Mouse (Mus musculus) lung, postnatal 0 days (tissue): Measurements from ENCODE around the gene Slc24a2. TPM values are rescaled to one million over a fixed set of nuclear protein-coding genes. Genes with fewer than 3 reads are reported as not detected.

ENCODE experiments used
- ATAC-seq: fragments of 200-750 bp; cut with Nextera tagmentation; 2 replicates; pipeline ENCODE4 v1.8.0; 2017; ENCODE audit warnings: moderate library complexity
- DNase-seq: peaks from one replicate; pipeline ENCODE4 v3.0.0-alpha.2; 2016; ENCODE audit warnings: low spot score
- H3K27ac ChIP-seq: fragments of 300-500 bp; sonication (generic); 2 replicates; pipeline ENCODE4 v1.5.1; 2014; ENCODE audit warnings: antibody characterized with exemption, mild to moderate bottlenecking, low read length, mixed read lengths
- H3K27me3 ChIP-seq: fragments of 300-500 bp; sonication (generic); replicated peaks from 2 replicates; pipeline ENCODE4 v1.6.1; 2014; ENCODE audit warnings: low read length, mixed read lengths; ENCODE audit not compliant: insufficient read depth
- H3K36me3 ChIP-seq: fragments of 300-500 bp; sonication (generic); 2 replicates; pipeline ENCODE4 v1.6.1; 2014; ENCODE audit warnings: low read length, mixed read lengths; ENCODE audit not compliant: insufficient read depth
- H3K4me1 ChIP-seq: fragments of 300-500 bp; sonication (generic); 2 replicates; pipeline ENCODE4 v1.6.1; 2014; ENCODE audit warnings: antibody characterized with exemption, low read depth, low read length, mixed read lengths; ENCODE audit not compliant: insufficient read depth
- H3K4me2 ChIP-seq: fragments of 300-500 bp; sonication (generic); replicated peaks from 2 replicates; pipeline ENCODE4 v1.6.1; 2014; ENCODE audit warnings: low read depth, mild to moderate bottlenecking, low read length, moderate library complexity, mixed read lengths
- H3K4me3 ChIP-seq: fragments of 300-500 bp; sonication (generic); 2 replicates; pipeline ENCODE4 v1.5.1; 2014; ENCODE audit warnings: low read depth, low read length
- H3K9ac ChIP-seq: fragments of 300-500 bp; sonication (generic); replicated peaks from 2 replicates; pipeline ENCODE4 v1.6.1; 2014; ENCODE audit warnings: low read depth, mild to moderate bottlenecking
- H3K9me3 ChIP-seq: fragments of 300-500 bp; sonication (generic); 2 replicates; pipeline ENCODE4 v1.6.1; 2016; ENCODE audit warnings: low read length, mixed read lengths
- CTCF ChIP-seq: IDR thresholded peaks from 2 replicates; pipeline ENCODE4 v1.5.1; 2016; ENCODE audit warnings: antibody characterized with exemption, mild to moderate bottlenecking
- EP300 ChIP-seq: IDR thresholded peaks from 2 replicates; pipeline ENCODE4 v1.6.1; 2016; ENCODE audit warnings: antibody characterized with exemption, mild to moderate bottlenecking, control low read depth
- WGBS: fragments of 180-500 bp; shearing (Covaris S2); extraction: QIAGEN DNeasy Blood & Tissue Kit; methylation state at CpG from one replicate; pipeline ENCODE4 v1.1.7; 2014; 5-methylcytosine and 5-hydroxymethylcytosine counted together
- polyA plus RNA-seq: library from polyadenylated mRNA; unstranded; fragments of >200 nt; fragmentation: Nextera tagmentation; extraction: Ambion mirVana; gene quantifications from 2 replicates; pipeline ENCODE4 v1.2.1, GENCODE M21; 2015

Slc24a2 gene
- polyA plus RNA-seq, 1 experiment from 2014 or later, result 0.01 TPM

DNA sequence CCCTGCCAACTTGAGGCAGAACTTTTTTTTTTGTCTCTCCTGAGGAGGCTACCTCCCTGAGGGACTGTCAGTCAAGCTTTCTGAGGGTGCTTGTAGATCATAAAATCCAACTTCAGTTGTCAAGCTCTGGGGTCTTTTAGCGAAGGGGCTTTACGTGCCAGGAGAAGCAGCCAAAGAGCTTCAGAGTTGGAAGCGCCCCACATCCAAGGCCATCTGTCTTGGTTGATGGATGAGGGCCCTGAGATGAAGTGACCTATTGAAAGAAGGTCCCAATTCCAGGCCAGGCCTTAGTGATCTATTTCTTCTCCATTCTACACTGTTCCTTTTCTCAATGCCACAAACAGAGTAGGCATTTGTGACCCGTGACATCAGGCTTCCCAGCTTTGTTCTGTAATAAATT is 214.5 kb downstream of the Slc24a2 start:
- WGBS, result 67% methylated on average over 4 of the region's 4 CpGs
- Histone ChIP-seq H3K9ac (no peak overlapping the region), H3K9me3 (no peaks in the 10 kb centered on the region), H3K36me3 (no peaks in the 10 kb centered on the region), H3K4me2 (no peak overlapping the region), H3K4me1 (no peaks in the 10 kb centered on the region), H3K27ac (no peak overlapping the region), H3K4me3 (no peak overlapping the region), H3K27me3 (no peaks in the 10 kb centered on the region)
- TF ChIP-seq CTCF (no peak), EP300 (no peak)
- DNase-seq (no peak), ATAC-seq (no peak)

DNA sequence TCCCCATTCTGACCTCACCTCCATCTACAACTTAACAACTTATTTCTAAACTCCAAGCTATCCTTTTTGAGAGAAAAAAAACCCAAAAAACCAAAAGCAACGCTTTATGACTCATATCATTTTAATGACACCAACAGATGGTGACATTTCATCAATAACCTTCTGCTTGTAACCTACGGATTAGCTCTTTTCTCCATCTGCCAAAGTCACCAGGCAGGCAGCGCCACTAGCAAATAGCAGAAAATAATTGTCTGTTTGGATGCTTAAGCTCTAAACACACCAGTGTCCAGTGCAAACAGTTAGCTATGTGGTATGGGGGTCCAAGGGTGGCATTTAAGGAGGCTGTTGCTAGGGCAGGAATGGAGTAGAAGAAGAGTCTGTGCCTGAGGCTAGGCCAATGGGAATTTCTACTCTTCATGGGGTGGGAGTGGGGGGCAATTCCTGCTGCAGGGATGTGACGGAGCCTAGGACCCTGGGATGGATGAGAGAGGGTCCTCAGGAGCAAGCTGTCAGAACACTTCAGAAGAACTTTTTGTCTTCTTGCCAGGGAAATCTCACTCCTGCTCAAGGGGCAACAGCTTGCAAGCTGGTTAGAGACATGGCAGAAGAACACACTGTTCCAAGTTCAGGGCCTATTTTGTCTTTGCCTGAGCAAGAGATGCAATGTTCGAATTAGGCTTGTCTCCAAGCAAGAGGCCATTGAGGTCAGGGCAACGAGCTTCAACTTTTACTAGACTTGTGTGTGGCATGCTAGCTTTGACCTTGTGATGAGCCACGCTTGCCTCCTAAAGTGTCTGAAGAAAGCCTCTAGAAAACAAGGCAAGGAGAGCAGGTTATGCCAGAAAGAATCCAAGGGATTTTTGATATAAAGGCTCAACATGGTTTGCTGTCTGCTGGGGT is 216.3 kb downstream of the Slc24a2 start:
- no peak overlapping the region for H3K27ac ChIP-seq
- DNase-seq, result no peak
- H3K4me2 ChIP-seq, result no peak overlapping the region
- WGBS, result 76% methylated on average over 7 of the region's 7 CpGs
- ATAC-seq, result no peak
- TF ChIP-seq EP300, result no peak
- TF ChIP-seq CTCF, result no peak
- H3K27me3 ChIP-seq, result no peaks in the 10 kb centered on the region
- no peaks in the 10 kb centered on the region for H3K9me3 ChIP-seq
- no peak overlapping the region for H3K9ac ChIP-seq
- H3K36me3 ChIP-seq, result no peaks in the 10 kb centered on the region
- H3K4me1 ChIP-seq, result no peaks in the 10 kb centered on the region
- H3K4me3 ChIP-seq, result no peak overlapping the region

DNA sequence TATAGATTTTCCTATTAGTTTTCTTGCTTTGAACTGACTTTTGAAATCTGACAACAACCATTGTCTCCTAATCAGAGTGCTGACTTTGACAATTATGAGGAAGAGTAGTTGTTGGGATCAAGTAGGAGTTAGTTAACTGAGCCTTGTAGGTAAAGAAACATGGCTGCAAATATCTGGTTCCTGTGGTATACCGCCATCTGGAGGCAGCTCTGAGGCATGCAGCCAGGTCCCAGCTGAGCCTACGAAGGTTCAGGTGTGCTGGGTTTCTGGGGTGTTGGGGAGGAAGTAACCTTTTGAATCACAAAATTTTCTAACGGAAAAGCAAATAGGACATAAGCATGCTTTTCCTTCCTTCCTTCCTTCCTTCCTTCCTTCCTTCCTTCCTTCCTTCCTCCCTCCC is 237.8 kb downstream of the Slc24a2 start:
- ATAC-seq (no peak), DNase-seq (no peak)
- Histone ChIP-seq H3K36me3 (no peaks in the 10 kb centered on the region), H3K9ac (no peak overlapping the region), H3K27ac (no peak overlapping the region), H3K9me3 (no peaks in the 10 kb centered on the region), H3K4me3 (no peak overlapping the region), H3K27me3 (no peaks in the 10 kb centered on the region), H3K4me1 (no peaks in the 10 kb centered on the region), H3K4me2 (no peak overlapping the region)
- WGBS, result 61% methylated on average over 3 of the region's 3 CpGs
- no peak for TF ChIP-seq EP300
- peak; percentile 43 for TF ChIP-seq CTCF

DNA sequence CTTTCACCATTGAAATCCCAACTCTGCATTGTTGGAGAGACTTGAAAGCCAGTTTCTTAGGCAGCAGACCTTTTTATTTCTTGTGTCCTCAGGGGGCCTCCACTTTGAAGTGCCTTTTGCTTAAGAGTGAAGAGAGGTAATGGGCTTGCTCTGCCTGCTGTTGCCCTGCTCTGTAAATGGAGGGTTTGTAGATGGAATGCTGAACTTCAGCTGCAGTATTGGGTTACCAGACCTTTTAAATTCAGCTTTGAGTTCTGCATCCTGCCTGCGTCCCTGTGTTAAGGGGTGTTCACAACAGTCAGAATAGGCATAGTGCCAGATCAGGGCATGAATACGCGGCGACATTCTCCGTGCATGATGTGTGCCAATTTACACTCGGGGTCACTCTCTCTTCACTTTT is 241.0 kb downstream of the Slc24a2 start:
- TF ChIP-seq EP300 (no peak), CTCF (no peak)
- ATAC-seq (no peak), DNase-seq (no peak)
- Histone ChIP-seq H3K4me1 (no peaks in the 10 kb centered on the region), H3K27me3 (no peaks in the 10 kb centered on the region), H3K9me3 (no peaks in the 10 kb centered on the region), H3K27ac (no peak overlapping the region), H3K36me3 (no peaks in the 10 kb centered on the region), H3K4me2 (no peak overlapping the region), H3K4me3 (no peak overlapping the region), H3K9ac (no peak overlapping the region)
- WGBS, result 58% methylated on average over 6 of the region's 6 CpGs

DNA sequence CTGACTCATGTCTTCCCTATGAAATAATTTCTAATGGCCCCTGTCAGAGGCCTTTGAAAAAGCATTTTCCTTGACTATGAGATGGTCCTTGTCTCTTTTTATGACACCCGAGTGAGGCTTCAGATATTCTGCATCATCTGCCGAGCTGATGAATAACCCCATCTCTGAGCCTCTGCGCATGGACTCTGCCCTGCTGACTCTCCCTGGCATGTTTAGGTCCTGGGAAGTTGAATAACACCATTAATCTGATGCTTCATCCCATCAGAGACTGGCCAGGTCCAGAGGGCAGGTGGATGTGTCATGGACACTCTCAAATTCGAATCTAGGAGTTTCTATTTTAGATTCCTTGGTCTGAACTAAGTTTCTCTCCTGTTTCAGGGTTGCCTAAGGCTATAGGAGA is 242.4 kb downstream of the Slc24a2 start:
- no peak overlapping the region for H3K4me3 ChIP-seq
- H3K27ac ChIP-seq, result no peak overlapping the region
- TF ChIP-seq CTCF, result no peak
- TF ChIP-seq EP300, result no peak
- H3K27me3 ChIP-seq, result no peaks in the 10 kb centered on the region
- ATAC-seq (no peak), DNase-seq (no peak)
- no peaks in the 10 kb centered on the region for H3K4me1 ChIP-seq
- WGBS, result 77% methylated on average over 4 of the region's 4 CpGs
- no peak overlapping the region for H3K9ac ChIP-seq
- no peak overlapping the region for H3K4me2 ChIP-seq
- no peaks in the 10 kb centered on the region for H3K36me3 ChIP-seq
- no peaks in the 10 kb centered on the region for H3K9me3 ChIP-seq

- Histone ChIP-seq H3K36me3 (no peaks in the 10 kb centered on the region), H3K9ac (no peak overlapping the region), H3K27ac (no peak overlapping the region), H3K27me3 (no peaks in the 10 kb centered on the region), H3K9me3 (no peaks in the 10 kb centered on the region), H3K4me3 (no peak overlapping the region), H3K4me2 (no peak overlapping the region), H3K4me1 (no peaks in the 10 kb centered on the region)
- DNase-seq, result peak; percentile 18
- peak; percentile 17; the same call in 1 of the 2 replicates for ATAC-seq
- TF ChIP-seq CTCF (no peak), EP300 (no peak)
- 75% methylated on average over 5 of the region's 5 CpGs for WGBS
Measured at GRCm38 (mm10) chr4:86977272-86977671, 253.0 kb downstream of the Slc24a2 start.
